Mouse (Mus musculus) layer of hippocampus, adult 6 months (tissue): ENCODE results near the gene Krt87. TPM values are rescaled to one million over a fixed set of nuclear protein-coding genes. Genes with fewer than 3 reads are reported as not detected.

ENCODE experiments used
- long read RNA-seq, 2 experiments: library from polyadenylated mRNA; unstranded; transcript quantifications; one replicate each; pipeline ENCODE4 v2.0.0; 2019 to 2020
- polyA plus RNA-seq: library from polyadenylated mRNA; unstranded; fragments of <200 nt; fragmentation: Nextera tagmentation; gene quantifications from 2 replicates; pipeline ENCODE4 v1.2.3, GENCODE M21; 2021

The Krt87 gene
- polyA plus RNA-seq, result 0.18 and 0.29 TPM in 2 replicates
- long read RNA-seq, experiment 1, result 0 reads
- long read RNA-seq, experiment 2, result 0 reads

DNA sequence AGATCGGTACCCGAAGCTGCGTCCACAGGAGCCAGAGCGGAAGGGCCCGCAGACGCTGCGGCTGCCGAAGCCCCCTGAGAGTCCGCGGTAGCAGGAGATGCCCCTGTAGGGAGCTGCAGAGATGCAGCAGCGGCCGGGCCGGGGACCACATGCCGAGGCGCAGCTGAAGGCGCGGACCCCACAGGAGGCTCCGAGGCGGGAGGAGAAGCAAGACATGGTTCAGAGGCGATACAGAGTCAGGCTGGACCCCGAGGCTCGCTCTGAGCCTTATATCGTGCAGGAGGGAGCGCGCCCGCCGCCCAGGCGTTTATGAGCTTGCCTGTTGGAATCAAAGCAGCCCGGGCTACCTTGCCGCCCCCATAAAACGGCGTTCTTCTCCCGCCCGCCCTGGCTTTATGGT, at the start of gene Krt87:
Gene Krt87, minus strand, starts transcription at position 250 of the 400 bp plus-strand sequence.

DNA sequence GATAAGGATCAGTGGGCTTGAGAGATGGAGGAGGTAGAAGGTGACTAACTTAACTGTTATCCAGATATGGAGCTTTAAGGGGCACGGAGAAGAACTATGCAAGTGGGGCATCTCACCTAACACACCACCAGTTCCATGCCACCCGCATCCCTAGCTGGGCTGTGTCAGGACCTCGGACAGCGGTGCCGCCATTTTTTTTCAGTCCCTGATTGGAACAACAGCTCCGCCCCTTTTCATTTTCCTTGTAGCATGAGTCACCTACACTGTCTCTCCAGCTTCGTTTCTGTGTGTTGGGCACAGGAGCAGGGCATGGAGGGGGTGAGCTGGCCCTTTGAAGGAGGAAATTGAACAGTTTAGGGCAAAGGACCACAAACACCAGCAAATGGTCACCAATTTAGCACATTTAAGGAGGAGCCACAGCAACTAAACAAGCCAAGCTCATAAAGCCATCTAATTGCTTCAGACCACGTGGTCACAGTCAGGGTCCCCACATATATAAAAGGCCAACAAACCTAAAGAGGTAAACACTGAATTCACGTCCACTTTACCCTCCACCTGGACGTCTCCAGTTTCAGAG, 34.4 kb upstream of the Krt87 start, which contains the start of gene Krt86:
Gene Krt86, plus strand, starts transcription at position 527 of the 577 bp plus-strand sequence.

DNA sequence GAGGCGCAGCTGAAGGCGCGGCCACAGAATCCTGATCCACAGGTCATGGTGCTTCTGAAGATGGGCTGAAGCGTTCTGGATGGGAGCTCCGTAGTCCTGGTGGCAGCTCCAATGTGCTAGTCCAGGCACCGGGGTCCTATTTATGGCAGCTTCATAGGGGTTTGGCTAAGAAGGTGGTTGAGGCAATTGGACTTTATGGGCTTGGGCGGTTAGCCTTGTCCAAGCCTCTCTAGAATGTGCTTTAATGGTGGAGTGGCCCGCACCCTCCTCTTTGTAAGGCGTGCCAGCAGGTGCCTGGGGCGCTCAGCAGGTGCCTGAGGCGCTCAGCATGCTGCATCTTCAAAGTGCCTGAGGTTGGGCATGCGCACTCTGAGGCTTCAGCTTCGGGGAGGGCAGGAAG, 25.0 kb upstream of the Krt87 start, which contains the start of gene Krt81:
Gene Krt81, minus strand, starts transcription at position 101 of the 400 bp plus-strand sequence.

DNA sequence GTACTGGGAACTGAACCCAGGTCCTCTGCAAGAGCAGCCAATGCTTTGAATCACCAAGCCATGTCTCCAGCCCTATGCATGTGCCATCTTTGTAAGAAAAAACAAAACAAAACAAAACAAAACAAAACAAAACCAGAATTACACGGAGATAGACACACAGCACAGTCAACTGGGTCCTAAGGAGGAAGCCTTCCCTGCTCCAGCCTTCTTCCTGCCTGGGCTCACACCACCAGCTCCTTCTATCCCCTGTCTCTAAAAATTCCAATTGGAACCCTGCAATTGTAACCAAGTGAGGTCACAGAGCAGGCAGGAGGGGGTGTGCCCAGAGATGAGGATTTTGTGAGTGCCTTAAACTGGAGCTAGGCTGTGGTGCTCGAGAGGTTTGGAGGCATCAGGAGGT, 8.8 kb upstream of the Krt87 start, which contains the start of gene Krt88:
Gene Krt88, plus strand, starts transcription at position 301 of the 400 bp plus-strand sequence.

DNA sequence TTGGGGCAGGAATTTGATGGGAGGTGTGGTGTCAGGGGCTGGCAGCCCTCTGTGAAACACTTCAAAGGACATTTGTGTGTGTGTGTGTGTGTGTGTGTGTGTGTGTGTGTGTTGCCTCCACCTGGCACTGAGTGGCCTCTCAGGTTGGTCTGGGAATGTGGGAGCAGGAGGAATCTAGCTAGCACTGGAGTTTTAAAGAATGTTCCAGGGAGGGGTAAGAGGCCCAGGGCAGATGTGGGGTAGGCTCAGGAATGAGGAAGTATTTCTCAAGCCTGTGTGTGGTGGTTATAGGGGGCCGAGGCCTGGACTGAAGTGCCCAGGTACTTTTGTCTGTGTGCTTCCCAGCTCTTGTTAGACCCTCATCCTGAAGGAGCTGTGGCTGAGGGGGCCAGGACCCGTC, 27.8 kb downstream of the Krt87 start, which contains the start of gene Krt7:
Gene Krt7, plus strand, starts transcription at position 269 of the 400 bp plus-strand sequence.

Other genes starting within 250 kb of the Krt87 start
- gene Grasp, start 214.6 kb downstream of the Krt87 start, polyA plus RNA-seq, result 17.1 and 23.8 TPM in 2 replicates
- 32.4 and 56.3 TPM in 2 replicates for gene Nr4a1, start 184.5 kb downstream of the Krt87 start, polyA plus RNA-seq
- gene Atg101, start 154.5 kb downstream of the Krt87 start, polyA plus RNA-seq, result 78.2 and 82.9 TPM in 2 replicates
- gene 6030408B16Rik, start 145.6 kb downstream of the Krt87 start, polyA plus RNA-seq, result 0.36 TPM in 2 replicates
- 0.18 TPM in 1 of 2 replicates, not detected in the other for gene Krt80, start 68.6 kb downstream of the Krt87 start, polyA plus RNA-seq
- gene Krt7, start 27.8 kb downstream of the Krt87 start, polyA plus RNA-seq, result 0.04 and 0.23 TPM in 2 replicates
- gene Krt88, start 8.9 kb upstream of the Krt87 start, polyA plus RNA-seq, result not detected in 2 replicates
- gene Krt81, start 24.9 kb upstream of the Krt87 start, polyA plus RNA-seq, result not detected in 2 replicates
- gene Krt86, start 34.7 kb upstream of the Krt87 start, polyA plus RNA-seq, result not detected in 2 replicates
- not detected in 2 replicates for gene Krt83, start 52.7 kb upstream of the Krt87 start, polyA plus RNA-seq
- gene Gm49425, start 78.5 kb upstream of the Krt87 start, polyA plus RNA-seq, result not detected in 2 replicates
- gene Krt84, start 94.0 kb upstream of the Krt87 start, polyA plus RNA-seq, result not detected in 2 replicates
- gene Krt82, start 111.9 kb upstream of the Krt87 start, polyA plus RNA-seq, result not detected in 2 replicates
- 0.15 and 0.21 TPM in 2 replicates for gene Krt90, start 124.1 kb upstream of the Krt87 start, polyA plus RNA-seq
- gene Krt75, start 135.1 kb upstream of the Krt87 start, polyA plus RNA-seq, result not detected in 2 replicates
- not detected in 2 replicates for gene Gm5414, start 189.4 kb upstream of the Krt87 start, polyA plus RNA-seq
- gene Gm5478, start 208.6 kb upstream of the Krt87 start, polyA plus RNA-seq, result not detected in 2 replicates
- gene Krt6b, start 241.5 kb upstream of the Krt87 start, polyA plus RNA-seq, result not detected in 2 replicates